Mouse (Mus musculus): ENCODE measurements at regions not wholly inside any gene's neighbourhood (a gene's known extent, or its start where the extent isn't known, plus 50 kb on each side); places are given as distances from the start of the nearest gene placed in this dataset.

GRCm38 (mm10) chr4:124393595-124393994 lies 217.0 kb downstream of the 3100002H09Rik start:
- DNase-seq (ENCODE audit: low spot score) (peak; percentile 44), ATAC-seq (replicated peaks; ENCODE audit: low FRiP score, low read depth) (no peak)
- Histone ChIP-seq H3K9ac (ENCODE audit: low read depth, low read length) (no peak overlapping the region), H3K4me3 (replicated peaks; ENCODE audit: low read depth, low read length) (no peak overlapping the region), H3K9me3 (replicated peaks; ENCODE audit: low read length) (no peaks in the 10 kb centered on the region), H3K27ac (no peak overlapping the region), H3K36me3 (ENCODE audit: insufficient read depth, low read length) (no peaks in the 10 kb centered on the region), H3K4me2 (ENCODE audit: low read length) (no peak overlapping the region), H3K27me3 (ENCODE audit: insufficient read depth, low read length) (peaks cover 4% of the 10 kb centered on the region; the same call in 1 of the 2 replicates), H3K4me1 (replicated peaks; ENCODE audit: insufficient read depth, low read length) (0 out of 2 replicates have a peak, but pooled peaks cover 5% of the 10 kb centered on the region)
- TF ChIP-seq CTCF (IDR thresholded peaks at IDR 0.05; ENCODE audit: low read depth): no peak
- 15% methylated on average over 10 of the region's 10 CpGs for WGBS

- Histone ChIP-seq H3K4me1 (replicated peaks; ENCODE audit: insufficient read depth, low read length) (0 out of 2 replicates have a peak, but pooled peaks cover 1% of the 10 kb centered on the region), H3K27me3 (ENCODE audit: insufficient read depth, low read length) (no peaks in the 10 kb centered on the region), H3K4me2 (ENCODE audit: low read length) (no peak overlapping the region), H3K4me3 (replicated peaks; ENCODE audit: low read depth, low read length) (no peak overlapping the region), H3K27ac (no peak overlapping the region), H3K9me3 (replicated peaks; ENCODE audit: low read length) (no peaks in the 10 kb centered on the region), H3K36me3 (ENCODE audit: insufficient read depth, low read length) (no peaks in the 10 kb centered on the region), H3K9ac (ENCODE audit: low read depth, low read length) (no peak overlapping the region)
- TF ChIP-seq CTCF (IDR thresholded peaks at IDR 0.05; ENCODE audit: low read depth): no peak
- ATAC-seq (replicated peaks; ENCODE audit: low FRiP score, low read depth) (no peak), DNase-seq (ENCODE audit: low spot score) (no peak)
- 59% methylated on average over 10 of the region's 10 CpGs for WGBS
Observed at GRCm38 (mm10) chr4:124389067-124389466, 221.5 kb downstream of the 3100002H09Rik start.

GRCm38 (mm10) chr4:124385106-124386055 lies 225.2 kb downstream of the 3100002H09Rik start:
- H3K4me2 ChIP-seq (ENCODE audit: low read length): no peak overlapping the region
- TF ChIP-seq CTCF (IDR thresholded peaks at IDR 0.05; ENCODE audit: low read depth): no peak

GRCm38 (mm10) chr4:124376504-124376903 lies 234.1 kb downstream of the 3100002H09Rik start:
- no peak for ATAC-seq (replicated peaks; ENCODE audit: low FRiP score, low read depth)
- Histone ChIP-seq H3K9ac (ENCODE audit: low read depth, low read length) (no peak overlapping the region), H3K27ac (no peak overlapping the region), H3K36me3 (ENCODE audit: insufficient read depth, low read length) (no peaks in the 10 kb centered on the region), H3K9me3 (replicated peaks; ENCODE audit: low read length) (no peaks in the 10 kb centered on the region), H3K4me1 (replicated peaks; ENCODE audit: insufficient read depth, low read length) (no peaks in the 10 kb centered on the region), H3K27me3 (ENCODE audit: insufficient read depth, low read length) (no peaks in the 10 kb centered on the region), H3K4me3 (replicated peaks; ENCODE audit: low read depth, low read length) (no peak overlapping the region), H3K4me2 (ENCODE audit: low read length) (no peak overlapping the region)
- WGBS: 59% methylated on average over 5 of the region's 5 CpGs
- DNase-seq (ENCODE audit: low spot score): no peak
- no peak for TF ChIP-seq CTCF (IDR thresholded peaks at IDR 0.05; ENCODE audit: low read depth)

More at GRCm38 (mm10) chr4:124385106-124386055, 225.2 kb downstream of the 3100002H09Rik start:
- no peaks in the 10 kb centered on the region for H3K36me3 ChIP-seq (ENCODE audit: insufficient read depth, low read length)
- 14% methylated on average over 11 of the region's 11 CpGs for WGBS
- H3K9me3 ChIP-seq (replicated peaks; ENCODE audit: low read length): no peaks in the 10 kb centered on the region
- DNase-seq (ENCODE audit: low spot score) (peak; percentile 69), ATAC-seq (replicated peaks; ENCODE audit: low FRiP score, low read depth) (no peak)
- no peak overlapping the region for H3K4me3 ChIP-seq (replicated peaks; ENCODE audit: low read depth, low read length)
- no peak overlapping the region for H3K9ac ChIP-seq (ENCODE audit: low read depth, low read length)
- H3K4me1 ChIP-seq (replicated peaks; ENCODE audit: insufficient read depth, low read length): no peaks in the 10 kb centered on the region
- no peak overlapping the region for H3K27ac ChIP-seq
- H3K27me3 ChIP-seq (ENCODE audit: insufficient read depth, low read length): no peaks in the 10 kb centered on the region

- TF ChIP-seq CTCF (IDR thresholded peaks at IDR 0.05; ENCODE audit: low read depth): no peak
- H3K4me1 ChIP-seq (replicated peaks; ENCODE audit: insufficient read depth, low read length): no peaks in the 10 kb centered on the region
- no peaks in the 10 kb centered on the region for H3K27me3 ChIP-seq (ENCODE audit: insufficient read depth, low read length)
- H3K36me3 ChIP-seq (ENCODE audit: insufficient read depth, low read length): no peaks in the 10 kb centered on the region
- DNase-seq (ENCODE audit: low spot score) (no peak), ATAC-seq (replicated peaks; ENCODE audit: low FRiP score, low read depth) (no peak)
- H3K4me2 ChIP-seq (ENCODE audit: low read length): no peak overlapping the region
- no peaks in the 10 kb centered on the region for H3K9me3 ChIP-seq (replicated peaks; ENCODE audit: low read length)
- no peak overlapping the region for H3K9ac ChIP-seq (ENCODE audit: low read depth, low read length)
- H3K4me3 ChIP-seq (replicated peaks; ENCODE audit: low read depth, low read length): no peak overlapping the region
- H3K27ac ChIP-seq: no peak overlapping the region
- 71% methylated on average over 6 of the region's 6 CpGs for WGBS
Observed at GRCm38 (mm10) chr4:124375581-124375980, 235.0 kb downstream of the 3100002H09Rik start.

- Histone ChIP-seq H3K4me1 (replicated peaks; ENCODE audit: insufficient read depth, low read length) (no peaks in the 10 kb centered on the region), H3K9ac (ENCODE audit: low read depth, low read length) (no peak overlapping the region), H3K4me2 (ENCODE audit: low read length) (no peak overlapping the region), H3K36me3 (ENCODE audit: insufficient read depth, low read length) (no peaks in the 10 kb centered on the region), H3K27me3 (ENCODE audit: insufficient read depth, low read length) (no peaks in the 10 kb centered on the region), H3K4me3 (replicated peaks; ENCODE audit: low read depth, low read length) (no peak overlapping the region), H3K27ac (no peak overlapping the region), H3K9me3 (replicated peaks; ENCODE audit: low read length) (no peaks in the 10 kb centered on the region)
- ATAC-seq (replicated peaks; ENCODE audit: low FRiP score, low read depth) (no peak), DNase-seq (ENCODE audit: low spot score) (no peak)
- 75% methylated on average over 3 of the region's 3 CpGs for WGBS
- no peak for TF ChIP-seq CTCF (IDR thresholded peaks at IDR 0.05; ENCODE audit: low read depth)
Observed at GRCm38 (mm10) chr4:124368831-124369230, 241.8 kb downstream of the 3100002H09Rik start.

Measured in kidney, postnatal 0 days (tissue).